Mouse (Mus musculus) CH12.LX (cell line): ENCODE results near the gene Stard10. TPM values are rescaled to one million over a fixed set of nuclear protein-coding genes. Genes with fewer than 3 reads are reported as not detected.

ENCODE experiments used
- DNase-seq: peaks from one replicate; pipeline ENCODE4 v3.0.0-alpha.2; 2013; ENCODE audit errors: extremely low read depth
- H3K27ac ChIP-seq: 2 replicates; pipeline ENCODE4 v1.5.1; 2012; ENCODE audit warnings: low read depth, mild to moderate bottlenecking, control low read depth, moderate library complexity; ENCODE audit not compliant: insufficient read depth
- H3K27me3 ChIP-seq: replicated peaks from 2 replicates; pipeline ENCODE3; 2012; ENCODE audit warnings: inconsistent platforms
- H3K36me3 ChIP-seq, 2 experiments: replicated peaks in 1 of 2; 2 replicates each; pipeline versions ENCODE3 to v1.6.1; 2012; ENCODE audit warnings: inconsistent platforms in 1 of 2, low read length in 1 of 2, mild to moderate bottlenecking in 1 of 2, mixed read lengths in 1 of 2, moderate library complexity in 1 of 2; ENCODE audit not compliant: control insufficient read depth in 1 of 2, insufficient read depth in 1 of 2
- H3K4me1 ChIP-seq, 2 experiments: 2 replicates each; pipeline ENCODE4 v1.6.1; 2012; ENCODE audit warnings: inconsistent platforms in 1 of 2, moderate library complexity in 1 of 2; ENCODE audit not compliant: insufficient read depth in 2 of 2, control insufficient read depth in 1 of 2
- H3K4me2 ChIP-seq: 2 replicates; pipeline ENCODE4 v1.6.1; 2012; ENCODE audit warnings: low read depth, mild to moderate bottlenecking, control low read depth; ENCODE audit not compliant: poor library complexity, insufficient read depth, severe bottlenecking
- H3K4me3 ChIP-seq, 3 experiments: fragments of 150-350 bp in 1 of 3; sonication (generic) in 1 of 3; replicated peaks in 1 of 3; 2 replicates each; pipeline versions ENCODE3 to v1.5.1; 2011 to 2012; ENCODE audit warnings: low read depth in 2 of 3, low read length in 2 of 3, mild to moderate bottlenecking in 2 of 3, moderate library complexity in 2 of 3, control low read depth in 1 of 3, improper control_type of control experiment in 1 of 3, inconsistent platforms in 1 of 3, mixed read lengths in 1 of 3; ENCODE audit not compliant: poor library complexity in 1 of 3
- H3K79me2 ChIP-seq: replicated peaks from 2 replicates; pipeline ENCODE4 v1.6.1; 2012; ENCODE audit warnings: mild to moderate bottlenecking, moderate library complexity; ENCODE audit not compliant: control insufficient read depth, poor library complexity, insufficient read depth, severe bottlenecking; ENCODE audit errors: extremely low read depth
- H3K9ac ChIP-seq: 2 replicates; pipeline ENCODE4 v1.6.1; 2012; ENCODE audit warnings: low read depth, mild to moderate bottlenecking, control low read depth, moderate library complexity; ENCODE audit not compliant: insufficient read depth
- H3K9me3 ChIP-seq: replicated peaks from 2 replicates; pipeline ENCODE3; 2012; ENCODE audit warnings: low read length, inconsistent platforms, mixed read lengths
- BHLHE40 ChIP-seq: IDR thresholded peaks from 2 replicates; pipeline ENCODE4 v1.6.1; 2011; ENCODE audit warnings: mild to moderate bottlenecking, low read depth, low read length, improper control_type of control experiment
- CHD1 ChIP-seq: IDR thresholded peaks from 2 replicates; pipeline ENCODE4 v1.6.1; 2012; ENCODE audit warnings: low read depth, low read length, improper control_type of control experiment, inconsistent platforms
- CTCF ChIP-seq, 2 experiments: IDR thresholded peaks in 1 of 2; conservative IDR thresholded peaks in 1 of 2; 2 replicates each; pipeline ENCODE4 v1.5.1; 2011 to 2012; ENCODE audit warnings: low read depth in 2 of 2, low read length in 2 of 2, improper control_type of control experiment in 1 of 2, inconsistent platforms in 1 of 2, mild to moderate bottlenecking in 1 of 2, moderate library complexity in 1 of 2
- EP300 ChIP-seq: IDR thresholded peaks from 2 replicates; pipeline ENCODE4 v1.6.1; 2011; ENCODE audit warnings: low read length, improper control_type of control experiment
- ETS1 ChIP-seq: conservative IDR thresholded peaks from 2 replicates; pipeline ENCODE4 v1.6.1; 2012; ENCODE audit warnings: low read depth, mild to moderate bottlenecking, inconsistent platforms, low read length, improper control_type of control experiment, moderate library complexity
- GABPA ChIP-seq: IDR thresholded peaks from 2 replicates; pipeline ENCODE4 v1.6.1; 2012; ENCODE audit warnings: low read depth, low read length, improper control_type of control experiment, inconsistent platforms; ENCODE audit not compliant: insufficient replicate concordance
- IRF4 ChIP-seq: IDR thresholded peaks from 2 replicates; pipeline ENCODE4 v1.6.1; 2014; ENCODE audit warnings: low read depth, mild to moderate bottlenecking, inconsistent platforms, low read length, improper control_type of control experiment
- JUND ChIP-seq: conservative IDR thresholded peaks from 2 replicates; pipeline ENCODE4 v1.6.1; 2011; ENCODE audit warnings: low read depth, low read length, improper control_type of control experiment
- KAT2A ChIP-seq: IDR thresholded peaks from 2 replicates; pipeline ENCODE4 v1.6.1; 2012; ENCODE audit warnings: low read length, improper control_type of control experiment, inconsistent platforms; ENCODE audit not compliant: insufficient replicate concordance
- MAFK ChIP-seq: IDR thresholded peaks from 2 replicates; pipeline ENCODE4 v1.6.1; 2011; ENCODE audit warnings: low read length, improper control_type of control experiment; ENCODE audit not compliant: insufficient replicate concordance
- MAZ ChIP-seq: IDR thresholded peaks from 2 replicates; pipeline ENCODE4 v1.6.1; 2012; ENCODE audit warnings: low read depth, mild to moderate bottlenecking, inconsistent platforms, low read length, improper control_type of control experiment, moderate library complexity
- MEF2A ChIP-seq: IDR thresholded peaks from 2 replicates; pipeline ENCODE4 v1.6.1; 2014; ENCODE audit warnings: low read depth, mild to moderate bottlenecking, inconsistent platforms, low read length, improper control_type of control experiment, borderline replicate concordance
- POLR2A ChIP-seq: IDR thresholded peaks from 2 replicates; pipeline ENCODE4 v1.6.1; 2011; ENCODE audit warnings: low read depth, mild to moderate bottlenecking, improper control_type of control experiment, low read length
- RCOR1 ChIP-seq: conservative IDR thresholded peaks from 2 replicates; pipeline ENCODE4 v1.6.1; 2012; ENCODE audit warnings: low read depth, mild to moderate bottlenecking, inconsistent platforms, low read length, improper control_type of control experiment
- TBP ChIP-seq: conservative IDR thresholded peaks from 2 replicates; pipeline ENCODE4 v1.6.1; 2011; ENCODE audit warnings: low read depth, low read length, improper control_type of control experiment
- TCF12 ChIP-seq: IDR thresholded peaks from 2 replicates; pipeline ENCODE4 v1.6.1; 2014; ENCODE audit warnings: low read depth, mild to moderate bottlenecking, inconsistent platforms, low read length, improper control_type of control experiment
- USF1 ChIP-seq: IDR thresholded peaks from 2 replicates; pipeline ENCODE4 v1.6.1; 2014; ENCODE audit warnings: low read depth, mild to moderate bottlenecking, inconsistent platforms, low read length, improper control_type of control experiment
- USF2 ChIP-seq: conservative IDR thresholded peaks from 2 replicates; pipeline ENCODE4 v1.6.1; 2011; ENCODE audit warnings: low read depth, low read length, improper control_type of control experiment
- ZMIZ1 ChIP-seq: IDR thresholded peaks from 2 replicates; pipeline ENCODE4 v1.6.1; 2012; ENCODE audit warnings: low read depth, mild to moderate bottlenecking, inconsistent platforms, low read length, improper control_type of control experiment
- ZNF384 ChIP-seq: IDR thresholded peaks from 2 replicates; pipeline ENCODE4 v1.6.1; 2012; ENCODE audit warnings: low read depth, low read length, improper control_type of control experiment, inconsistent platforms
- dilution Hi-C: fragments of 300-500 bp; cut with MboI; formaldehyde crosslinking; loops from 2 replicates; pipeline ENCODE4 v1.14.3; 2020; ENCODE audit warnings: low sequenced_read_pairs; ENCODE audit not compliant: extremely low pct_unique_long_range_greater_than_20kb, extremely low pct_ligation_motif_present
- in situ Hi-C: fragments of 300-500 bp; cut with MboI; formaldehyde crosslinking; loops from 3 replicates; pipeline ENCODE4 v1.14.3; 2019; ENCODE audit warnings: low sequenced_read_pairs, low pct_ligation_motif_present, low pct_unique_long_range_greater_than_20kb, mixed read lengths
- polyA plus RNA-seq: library from polyadenylated mRNA; unstranded; fragments of >175 nt; gene quantifications from 2 replicates; pipeline ENCODE4 v1.2.1, GENCODE M21; 2012; ENCODE audit warnings: low read depth; ENCODE audit not compliant: insufficient read length
- total RNA-seq, 2 experiments: library from RNA; depleted of rRNA; stranded (reverse); fragments of 300-350 nt in 1 of 2; fragments of >200 nt in 1 of 2; gene quantifications; 2 replicates each; pipeline ENCODE4 v1.2.3; 2012 to 2014

The Stard10 gene
- total and polyA plus RNA-seq, 3 experiments = 2.4 to 12.7 (median 6.7) TPM

- dilution Hi-C loops = no loop called here
- H3K9ac ChIP-seq = no peak overlapping the region
- peak overlapping the region in 1 of 3 experiments; percentile 15 for H3K4me3 ChIP-seq
- TF ChIP-seq USF1 = no peak
- no peak for TF ChIP-seq KAT2A
- no peak for TF ChIP-seq MEF2A
- TF ChIP-seq CHD1 = no peak
- no peak for TF ChIP-seq MAZ
- TF ChIP-seq ETS1 = no peak
- TF ChIP-seq TBP = no peak
- no peak for TF ChIP-seq CTCF (conservative IDR thresholded peaks at IDR 0.05 in 1 of 2, IDR thresholded peaks at IDR 0.05 in 1 of 2; ENCODE audit: low read depth in 2 of 2, low read length in 2 of 2)
- no peak for TF ChIP-seq USF2
- no peak for TF ChIP-seq POLR2A
- no peak for TF ChIP-seq BHLHE40
- peaks cover 6% of the 10 kb centered on the region for H3K79me2 ChIP-seq
- no peak for DNase-seq
- no peaks in the 10 kb centered on the region for H3K27me3 ChIP-seq
- H3K9me3 ChIP-seq = no peaks in the 10 kb centered on the region
- H3K27ac ChIP-seq = no peak overlapping the region
- peaks cover 52 to 85% of the 10 kb centered on the region in 2 experiments for H3K4me1 ChIP-seq
- H3K4me2 ChIP-seq = 0 out of 2 replicates have a peak overlapping the region, but pooled peaks have one; percentile 55
- in situ Hi-C loops = no loop called here
- H3K36me3 ChIP-seq = peaks cover 5 to 69% of the 10 kb centered on the region in 2 experiments
Measured at GRCm38 (mm10) chr7:101381512-101381911, 64.6 kb downstream of the Stard10 start.

DNA sequence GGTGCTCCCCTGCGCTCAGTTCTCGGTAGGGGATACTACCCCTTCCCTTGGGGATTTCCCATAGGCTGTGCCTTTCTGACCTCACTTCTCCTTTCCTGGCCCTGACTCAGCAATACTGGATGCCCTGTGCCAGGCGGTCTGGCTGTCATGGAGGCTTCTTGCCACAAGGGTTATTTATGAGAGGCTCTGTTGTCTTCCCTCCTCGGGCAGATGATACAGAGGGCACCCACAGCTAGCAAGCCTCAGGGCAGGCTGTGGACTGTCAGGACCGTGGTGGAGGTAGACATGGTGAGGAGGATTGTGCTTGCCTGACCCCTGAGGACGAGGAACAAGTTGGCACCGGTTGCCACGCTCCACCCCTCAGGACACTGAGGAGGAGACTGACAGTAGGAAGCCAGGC, 65.5 kb downstream of the Stard10 start:
- H3K27ac ChIP-seq = peak overlapping the region; percentile 42
- dilution Hi-C loops = no loop called here
- H3K27me3 ChIP-seq = no peaks in the 10 kb centered on the region
- peak overlapping the region in 1 of 3 experiments; percentile 21 for H3K4me3 ChIP-seq
- in situ Hi-C loops = no loop called here
- DNase-seq = peak; percentile 94
- peak overlapping the region; percentile 55 for H3K4me2 ChIP-seq
- H3K4me1 ChIP-seq = peaks cover 46 to 77% of the 10 kb centered on the region in 2 experiments
- peaks cover 6% of the 10 kb centered on the region for H3K79me2 ChIP-seq
- H3K9me3 ChIP-seq = no peaks in the 10 kb centered on the region
- H3K36me3 ChIP-seq = peaks cover 14 to 69% of the 10 kb centered on the region in 2 experiments
- H3K9ac ChIP-seq = peak overlapping the region; percentile 32; the same call in 1 of the 2 replicates
- TF ChIP-seq MAZ (0 out of 2 replicates have a peak, but pooled peaks have one; percentile 35), EP300 (peak; percentile 45; the same call in 1 of the 2 replicates), MAFK (peak; percentile 99), ETS1 (peak; percentile 70), IRF4 (peak; percentile 34; the same call in 1 of the 2 replicates), ZNF384 (no peak), GABPA (no peak), CTCF (conservative IDR thresholded peaks at IDR 0.05 in 1 of 2, IDR thresholded peaks at IDR 0.05 in 1 of 2; ENCODE audit: low read depth in 2 of 2, low read length in 2 of 2) (peak in 1 of 2 experiments; percentile 24; a peak in 2 of 4 replicates), JUND (no peak), RCOR1 (no peak), ZMIZ1 (no peak), USF2 (no peak), TCF12 (no peak)
